Mouse (Mus musculus) midbrain, embryonic 11.5 days (tissue): Measurements from ENCODE around the gene Spaca6. TPM values are rescaled to one million over a fixed set of nuclear protein-coding genes. Genes with fewer than 3 reads are reported as not detected.

Experiments used
- ATAC-seq: fragments of 200-750 bp; cut with Nextera tagmentation; 2 replicates; pipeline ENCODE4 v1.8.0; 2017; ENCODE audit warnings: moderate TSS enrichment, moderate library complexity; ENCODE audit not compliant: low FRiP score
- DNase-seq: peaks from one replicate; pipeline ENCODE4 v3.0.0; 2015; ENCODE audit warnings: low spot score; ENCODE audit errors: missing footprints
- H3K27ac ChIP-seq: fragments of 300-500 bp; sonication (generic); 2 replicates; pipeline ENCODE4 v1.5.1; 2014; ENCODE audit warnings: low read depth, low read length
- H3K27me3 ChIP-seq: fragments of 300-500 bp; sonication (generic); 2 replicates; pipeline ENCODE4 v1.6.1; 2014; ENCODE audit warnings: mild to moderate bottlenecking, low read length, moderate library complexity, mixed read lengths; ENCODE audit not compliant: control insufficient read depth, insufficient read depth
- H3K36me3 ChIP-seq: fragments of 300-500 bp; sonication (generic); 2 replicates; pipeline ENCODE4 v1.6.1; 2014; ENCODE audit warnings: mild to moderate bottlenecking, low read length, moderate library complexity, mixed read lengths; ENCODE audit not compliant: control insufficient read depth, insufficient read depth
- H3K4me1 ChIP-seq: fragments of 300-500 bp; sonication (generic); 2 replicates; pipeline ENCODE4 v1.6.1; 2014; ENCODE audit warnings: low read length; ENCODE audit not compliant: control insufficient read depth, insufficient read depth
- H3K4me2 ChIP-seq: fragments of 300-500 bp; sonication (generic); 2 replicates; pipeline ENCODE4 v1.6.1; 2014; ENCODE audit warnings: mild to moderate bottlenecking, moderate library complexity
- H3K4me3 ChIP-seq: fragments of 300-500 bp; sonication (generic); 2 replicates; pipeline ENCODE4 v1.5.1; 2014; ENCODE audit warnings: low read depth, low read length
- H3K9ac ChIP-seq: fragments of 300-500 bp; sonication (generic); 2 replicates; pipeline ENCODE4 v1.6.1; 2014; ENCODE audit warnings: low read length
- H3K9me3 ChIP-seq: fragments of 300-500 bp; sonication (generic); 2 replicates; pipeline ENCODE4 v1.6.1; 2016; ENCODE audit warnings: low read length; ENCODE audit not compliant: control insufficient read depth
- WGBS: fragments of 180-500 bp; shearing (Covaris S2); extraction: QIAGEN DNeasy Blood & Tissue Kit; methylation state at CpG from one replicate; pipeline ENCODE4 v1.1.7; 2014; 5-methylcytosine and 5-hydroxymethylcytosine counted together
- polyA plus RNA-seq: library from polyadenylated mRNA; unstranded; fragments of >200 nt; fragmentation: Nextera tagmentation; extraction: Ambion mirVana; gene quantifications from 2 replicates; pipeline ENCODE4 v1.2.1, GENCODE M21; 2014

Spaca6 gene
- polyA plus RNA-seq, result 16.1 and 16.4 TPM in 2 replicates

GRCm38 (mm10) chr17:17826751-17827657 is at the start of gene Spaca6:
Gene Spaca6 (plus strand): TSS chr17:17827158.
- DNase-seq (peak; percentile 99), ATAC-seq (peak; percentile 85)
- under 1% methylated on average over 37 of the region's 42 CpGs for WGBS
- peak within 1 kb of the TSS; percentile 82 for H3K4me2 ChIP-seq
- H3K4me1 ChIP-seq, result peaks cover 21% of the 10 kb centered on the region
- peaks cover 10% of the 10 kb centered on the region; the same call in 1 of the 2 replicates for H3K36me3 ChIP-seq
- no peaks in the 10 kb centered on the region for H3K9me3 ChIP-seq
- H3K9ac ChIP-seq, result peak within 1 kb of the TSS; percentile 92
- no peaks in the 10 kb centered on the region for H3K27me3 ChIP-seq
- peak within 1 kb of the TSS; percentile 99 for H3K27ac ChIP-seq
- H3K4me3 ChIP-seq, result peak within 1 kb of the TSS; percentile 89

- ATAC-seq, result no peak
- Histone ChIP-seq H3K9me3 (no peaks in the 10 kb centered on the region), H3K27ac (no peak overlapping the region), H3K9ac (no peak overlapping the region), H3K27me3 (no peaks in the 10 kb centered on the region), H3K36me3 (no peaks in the 10 kb centered on the region), H3K4me3 (no peak overlapping the region), H3K4me1 (no peaks in the 10 kb centered on the region), H3K4me2 (no peak overlapping the region)
- 88% methylated on average over 3 of the region's 3 CpGs for WGBS
- DNase-seq, result no peak
These were observed 35.9 kb upstream of the Spaca6 start for GRCm38 (mm10) chr17:17790866-17791630.

GRCm38 (mm10) chr17:17792578-17792977 is 34.4 kb upstream of the Spaca6 start:
- WGBS, result 48% methylated on average over 1 of the region's 1 CpGs
- no peaks in the 10 kb centered on the region for H3K9me3 ChIP-seq
- H3K4me3 ChIP-seq, result no peak overlapping the region
- no peaks in the 10 kb centered on the region for H3K36me3 ChIP-seq
- H3K27me3 ChIP-seq, result no peaks in the 10 kb centered on the region
- no peaks in the 10 kb centered on the region for H3K4me1 ChIP-seq
- DNase-seq, result no peak
- no peak overlapping the region for H3K27ac ChIP-seq
- H3K4me2 ChIP-seq, result no peak overlapping the region
- H3K9ac ChIP-seq, result no peak overlapping the region
- no peak for ATAC-seq

GRCm38 (mm10) chr17:17795527-17795926 is 31.4 kb upstream of the Spaca6 start:
- Histone ChIP-seq H3K27me3 (no peaks in the 10 kb centered on the region), H3K36me3 (no peaks in the 10 kb centered on the region), H3K4me1 (no peaks in the 10 kb centered on the region), H3K27ac (no peak overlapping the region), H3K9ac (no peak overlapping the region), H3K9me3 (no peaks in the 10 kb centered on the region), H3K4me2 (no peak overlapping the region), H3K4me3 (no peak overlapping the region)
- DNase-seq (no peak), ATAC-seq (no peak)
- WGBS, result 60% methylated on average over 2 of the region's 2 CpGs

- Histone ChIP-seq H3K36me3 (no peaks in the 10 kb centered on the region), H3K9ac (no peak overlapping the region), H3K4me3 (no peak overlapping the region), H3K4me1 (peaks cover 4% of the 10 kb centered on the region; the same call in 1 of the 2 replicates), H3K4me2 (no peak overlapping the region), H3K9me3 (no peaks in the 10 kb centered on the region), H3K27ac (no peak overlapping the region), H3K27me3 (no peaks in the 10 kb centered on the region)
- 82% methylated on average over 6 of the region's 6 CpGs for WGBS
- DNase-seq, result no peak
- ATAC-seq, result no peak
These were observed 3.2 kb upstream of the Spaca6 start for GRCm38 (mm10) chr17:17823612-17824336.

GRCm38 (mm10) chr17:17825921-17826591 is 902 bp upstream of the Spaca6 start:
- Histone ChIP-seq H3K4me3 (peak overlapping the region; percentile 89), H3K9ac (peak overlapping the region; percentile 92), H3K4me2 (peak overlapping the region; percentile 82), H3K27ac (peak overlapping the region; percentile 99), H3K9me3 (no peaks in the 10 kb centered on the region), H3K36me3 (peaks cover 1% of the 10 kb centered on the region; the same call in 1 of the 2 replicates), H3K4me1 (peaks cover 17% of the 10 kb centered on the region), H3K27me3 (no peaks in the 10 kb centered on the region)
- under 1% methylated on average over 19 of the region's 22 CpGs for WGBS
- ATAC-seq, result peak; percentile 18
- DNase-seq, result peak; percentile 95

- peaks cover 12% of the 10 kb centered on the region; the same call in 1 of the 2 replicates for H3K36me3 ChIP-seq
- H3K27ac ChIP-seq, result peak overlapping the region; percentile 99
- peak overlapping the region; percentile 89 for H3K4me3 ChIP-seq
- H3K9ac ChIP-seq, result peak overlapping the region; percentile 92
- ATAC-seq (peak; percentile 73), DNase-seq (peak; percentile 99)
- H3K4me2 ChIP-seq, result peak overlapping the region; percentile 82
- H3K4me1 ChIP-seq, result peaks cover 24% of the 10 kb centered on the region
- H3K27me3 ChIP-seq, result no peaks in the 10 kb centered on the region
- whole genome bisulfite sequencing, result 0% methylated on average over 13 of the region's 13 CpGs
- H3K9me3 ChIP-seq, result no peaks in the 10 kb centered on the region
These were observed 766 bp downstream of the Spaca6 start for GRCm38 (mm10) chr17:17827658-17828190.
